Mouse (Mus musculus) neural tube, embryonic 14.5 days (tissue): ENCODE results near the gene Dnpep. TPM values are rescaled to one million over a fixed set of nuclear protein-coding genes. Genes with fewer than 3 reads are reported as not detected.

Experiments
- ATAC-seq: fragments of 200-750 bp; cut with Nextera tagmentation; 2 replicates; pipeline ENCODE4 v1.8.0; 2017; ENCODE audit warnings: low read depth, mild to moderate bottlenecking, moderate TSS enrichment, moderate library complexity
- H3K27ac ChIP-seq: fragments of 300-500 bp; sonication (generic); 2 replicates; pipeline ENCODE4 v1.5.1; 2014; ENCODE audit warnings: low read depth, mild to moderate bottlenecking, control low read depth, low read length, moderate library complexity, mixed read lengths
- H3K27me3 ChIP-seq: fragments of 300-500 bp; sonication (generic); 2 replicates; pipeline ENCODE4 v1.6.1; 2014; ENCODE audit warnings: low read length; ENCODE audit not compliant: control insufficient read depth, insufficient read depth
- H3K36me3 ChIP-seq: fragments of 300-500 bp; sonication (generic); 2 replicates; pipeline ENCODE4 v1.6.1; 2014; ENCODE audit warnings: low read length, mixed read lengths; ENCODE audit not compliant: control insufficient read depth, insufficient read depth
- H3K4me1 ChIP-seq: fragments of 300-500 bp; sonication (generic); 2 replicates; pipeline ENCODE4 v1.6.1; 2014; ENCODE audit warnings: low read length; ENCODE audit not compliant: control insufficient read depth, insufficient read depth
- H3K4me2 ChIP-seq: fragments of 300-500 bp; sonication (generic); 2 replicates; pipeline ENCODE4 v1.6.1; 2014; ENCODE audit warnings: mild to moderate bottlenecking, low read depth, low read length, control low read depth
- H3K4me3 ChIP-seq: fragments of 300-500 bp; sonication (generic); 2 replicates; pipeline ENCODE4 v1.5.1; 2014; ENCODE audit warnings: low read depth, low read length, control low read depth, mixed read lengths
- H3K9ac ChIP-seq: fragments of 300-500 bp; sonication (generic); replicated peaks from 2 replicates; pipeline ENCODE4 v1.6.1; 2014; ENCODE audit warnings: low read depth, mild to moderate bottlenecking, control low read depth, low read length, mixed read lengths
- H3K9me3 ChIP-seq: fragments of 300-500 bp; sonication (generic); 2 replicates; pipeline ENCODE4 v1.6.1; 2016; ENCODE audit warnings: low read length; ENCODE audit not compliant: control insufficient read depth
- WGBS: fragments of 180-500 bp; shearing (Covaris S2); extraction: QIAGEN DNeasy Blood & Tissue Kit; methylation state at CpG from one replicate; pipeline ENCODE4 v1.1.7; 2014; 5-methylcytosine and 5-hydroxymethylcytosine counted together
- polyA plus RNA-seq: library from polyadenylated mRNA; unstranded; fragments of >200 nt; fragmentation: Nextera tagmentation; extraction: Ambion mirVana; gene quantifications from 2 replicates; pipeline ENCODE4 v1.2.1, GENCODE M21; 2014

Gene Dnpep
- polyA plus RNA-seq, 1 experiment from 2014 or later, result 139 TPM

DNA sequence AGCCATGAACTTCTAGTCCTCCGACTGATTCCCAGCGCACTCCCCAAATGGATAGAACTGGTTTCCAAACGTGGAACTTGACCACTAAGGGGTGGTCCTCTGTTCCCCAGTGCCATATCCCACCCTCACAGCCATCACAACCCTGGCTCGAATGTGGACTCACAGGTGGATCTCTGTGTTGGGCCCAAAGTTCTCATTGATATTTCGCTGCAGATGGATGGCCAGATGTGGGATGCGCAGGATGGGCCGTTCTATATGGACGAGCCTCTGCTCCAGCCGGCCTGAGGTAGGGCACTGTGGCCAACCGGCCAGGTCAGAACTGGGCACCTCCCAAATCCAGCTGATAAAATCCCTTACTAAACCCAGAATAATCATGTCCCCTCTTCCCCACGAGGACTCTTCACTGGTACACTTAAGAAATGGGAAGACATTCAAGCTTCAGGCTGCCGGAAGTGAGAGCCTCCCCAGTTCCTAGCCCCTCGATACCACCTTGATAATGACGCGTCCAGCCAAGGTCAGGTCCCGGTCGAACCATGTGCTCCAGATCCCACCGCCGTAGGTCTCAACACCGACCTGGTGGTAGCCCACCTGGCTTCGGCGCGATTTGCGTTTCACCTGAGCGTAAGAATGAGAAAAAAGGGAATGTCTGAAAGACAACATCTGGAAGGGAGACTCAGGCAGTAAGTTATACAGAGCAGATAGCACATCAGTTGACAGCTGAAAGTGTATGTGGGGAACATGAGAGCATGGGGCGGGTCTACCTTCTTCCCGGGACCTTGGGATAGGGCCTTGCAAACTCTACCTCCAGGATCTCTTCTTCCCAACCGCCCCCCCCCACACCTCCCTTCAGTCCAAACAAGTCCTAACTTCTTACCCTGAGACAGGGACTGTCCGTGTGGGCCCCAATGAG is 2.1 kb downstream of the Dnpep start:
- no peak for ATAC-seq
- Histone ChIP-seq H3K36me3 (peaks cover 35% of the 10 kb centered on the region), H3K4me1 (peaks cover 8% of the 10 kb centered on the region; the same call in 1 of the 2 replicates), H3K4me3 (peak overlapping the region; percentile 72), H3K27me3 (no peaks in the 10 kb centered on the region), H3K9me3 (no peaks in the 10 kb centered on the region), H3K9ac (peak overlapping the region; percentile 68), H3K4me2 (peak overlapping the region; percentile 74), H3K27ac (no peak overlapping the region)
- WGBS, result 89% methylated on average over 29 of the region's 29 CpGs

DNA sequence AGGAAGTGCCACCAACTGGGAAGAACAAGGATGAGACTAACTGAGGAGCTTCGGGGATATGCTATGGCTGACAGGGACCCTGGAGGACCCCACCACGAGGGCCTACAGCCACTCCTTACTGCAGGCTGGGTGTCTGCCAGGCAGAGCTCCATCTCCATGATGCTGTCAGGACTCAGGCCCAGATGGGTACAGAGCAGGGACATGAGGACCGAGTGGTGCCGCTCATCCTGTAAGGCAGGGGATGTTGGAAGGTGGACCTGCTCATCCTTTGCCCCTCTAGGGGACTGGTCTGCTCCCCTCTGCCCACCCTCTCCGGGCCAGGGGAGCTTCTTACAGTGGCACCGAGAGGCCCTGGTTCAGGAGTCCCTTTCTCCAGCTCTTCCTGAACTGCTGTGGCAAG is 2.8 kb downstream of the Dnpep start:
- peaks cover 8% of the 10 kb centered on the region; the same call in 1 of the 2 replicates for H3K4me1 ChIP-seq
- H3K27me3 ChIP-seq, result no peaks in the 10 kb centered on the region
- H3K4me2 ChIP-seq, result no peak overlapping the region
- no peak overlapping the region for H3K9ac ChIP-seq
- no peak overlapping the region for H3K27ac ChIP-seq
- H3K9me3 ChIP-seq, result no peaks in the 10 kb centered on the region
- H3K4me3 ChIP-seq, result no peak overlapping the region
- peaks cover 38% of the 10 kb centered on the region for H3K36me3 ChIP-seq
- no peak for ATAC-seq
- 90% methylated on average over 6 of the region's 6 CpGs for WGBS

DNA sequence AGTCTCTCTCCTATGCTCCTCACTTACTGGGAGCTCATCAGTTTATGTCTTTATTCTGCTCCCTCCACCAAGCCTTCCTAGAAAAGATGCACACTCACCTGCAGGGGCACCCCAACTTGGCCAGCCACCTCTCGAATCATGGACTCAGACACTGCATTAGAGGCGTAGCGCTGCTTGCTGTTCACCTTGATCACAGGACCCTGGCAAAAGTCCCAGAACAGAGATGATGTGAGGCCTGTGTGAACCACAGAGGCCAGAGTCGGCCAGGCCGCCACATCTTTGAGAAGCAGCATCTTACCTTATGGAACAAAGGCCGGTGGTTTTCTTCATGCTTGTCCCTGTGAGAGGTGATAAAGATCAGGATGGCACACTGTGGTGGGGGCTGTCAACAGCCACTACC is 6.1 kb downstream of the Dnpep start:
- Histone ChIP-seq H3K9ac (no peak overlapping the region), H3K9me3 (no peaks in the 10 kb centered on the region), H3K27ac (no peak overlapping the region), H3K27me3 (no peaks in the 10 kb centered on the region), H3K4me1 (peaks cover 8% of the 10 kb centered on the region; the same call in 1 of the 2 replicates), H3K4me3 (no peak overlapping the region), H3K4me2 (no peak overlapping the region), H3K36me3 (peaks cover 53% of the 10 kb centered on the region)
- WGBS, result 98% methylated on average over 6 of the region's 6 CpGs
- no peak for ATAC-seq

DNA sequence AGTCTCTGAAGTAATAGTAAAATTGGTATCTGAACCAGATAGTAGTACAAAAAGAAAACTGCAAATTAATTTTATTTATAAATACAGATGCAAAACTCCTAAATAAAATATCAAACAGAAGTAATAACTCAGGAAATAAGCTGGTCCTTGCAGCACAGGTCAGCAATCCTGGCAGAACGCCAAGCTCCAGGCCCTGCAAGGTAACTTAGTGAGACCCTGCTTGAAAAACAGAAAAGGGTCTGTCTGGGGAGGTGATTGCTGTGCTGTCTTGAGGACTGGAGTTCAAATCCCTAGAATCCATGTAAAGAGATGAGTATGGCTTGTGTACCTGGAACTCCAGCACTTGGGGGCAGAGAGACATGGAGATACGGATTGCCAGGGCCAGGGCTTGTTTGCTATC is 13.1 kb downstream of the Dnpep start:
- Histone ChIP-seq H3K4me1 (no peaks in the 10 kb centered on the region), H3K27ac (no peak overlapping the region), H3K9ac (no peak overlapping the region), H3K9me3 (no peaks in the 10 kb centered on the region), H3K4me3 (no peak overlapping the region), H3K4me2 (no peak overlapping the region), H3K27me3 (no peaks in the 10 kb centered on the region), H3K36me3 (peaks cover 15% of the 10 kb centered on the region; the same call in 1 of the 2 replicates)
- 83% methylated on average over 2 of the region's 2 CpGs for WGBS
- ATAC-seq, result no peak

DNA sequence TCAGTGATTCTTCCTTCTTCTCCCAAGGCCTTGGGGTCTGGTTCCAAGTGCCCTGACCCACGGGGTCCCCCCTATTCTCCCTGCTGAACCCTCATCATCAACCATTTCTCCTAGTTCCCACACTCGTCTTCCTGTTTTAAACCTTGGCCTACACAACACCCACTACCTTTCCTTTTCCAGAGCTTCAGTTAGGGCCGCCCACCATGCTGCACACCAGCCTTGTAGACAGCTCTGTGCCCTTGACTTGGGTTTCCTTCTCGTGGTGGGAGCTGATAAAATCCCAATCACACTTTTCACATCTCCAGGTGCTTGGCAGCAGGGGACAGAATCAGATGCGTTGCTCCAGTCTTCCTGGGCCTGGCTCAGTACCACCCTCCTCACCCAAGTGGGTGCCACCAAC is 23.5 kb downstream of the Dnpep start:
- Histone ChIP-seq H3K27me3 (no peaks in the 10 kb centered on the region), H3K27ac (no peak overlapping the region), H3K9me3 (no peaks in the 10 kb centered on the region), H3K4me3 (no peak overlapping the region), H3K4me2 (no peak overlapping the region), H3K4me1 (peaks cover 11% of the 10 kb centered on the region), H3K36me3 (no peaks in the 10 kb centered on the region), H3K9ac (no peak overlapping the region)
- no peak for ATAC-seq
- 82% methylated on average over 5 of the region's 5 CpGs for WGBS

GRCm38 (mm10) chr1:75293331-75293701 is 24.5 kb downstream of the Dnpep start:
- no peak overlapping the region for H3K4me2 ChIP-seq
- H3K27ac ChIP-seq, result no peak overlapping the region
- no peaks in the 10 kb centered on the region for H3K36me3 ChIP-seq
- WGBS, result 83% methylated on average over 5 of the region's 5 CpGs
- H3K4me3 ChIP-seq, result no peak overlapping the region
- ATAC-seq, result no peak
- H3K4me1 ChIP-seq, result peaks cover 21% of the 10 kb centered on the region
- H3K9ac ChIP-seq, result no peak overlapping the region
- H3K9me3 ChIP-seq, result no peaks in the 10 kb centered on the region
- no peaks in the 10 kb centered on the region for H3K27me3 ChIP-seq

- H3K36me3 ChIP-seq, result no peaks in the 10 kb centered on the region
Measured at GRCm38 (mm10) chr1:75292476-75293330, 25.1 kb downstream of the Dnpep start.

DNA sequence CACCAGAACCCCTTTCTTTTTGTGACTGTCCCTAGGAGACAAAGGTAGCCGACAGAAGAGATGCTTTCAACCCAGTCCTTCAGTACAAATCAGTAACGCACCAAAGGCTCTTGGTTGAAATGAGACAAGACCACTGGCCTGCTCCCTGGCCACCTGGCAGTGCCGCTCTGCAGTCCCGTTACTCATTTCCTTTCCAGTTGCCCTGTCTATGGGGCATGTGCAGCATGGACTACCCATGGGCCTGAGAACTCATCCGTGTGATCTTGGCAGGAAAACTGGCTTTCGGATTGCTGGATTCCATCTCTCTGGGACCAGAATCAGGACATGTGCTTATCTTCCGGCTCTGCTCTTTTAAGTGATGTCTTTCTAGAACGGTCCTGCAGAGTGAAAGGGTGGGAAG is 26.5 kb downstream of the Dnpep start:
- H3K9me3 ChIP-seq, result no peaks in the 10 kb centered on the region
- WGBS, result 83% methylated on average over 8 of the region's 8 CpGs
- no peaks in the 10 kb centered on the region for H3K36me3 ChIP-seq
- H3K27ac ChIP-seq, result no peak overlapping the region
- no peak overlapping the region for H3K4me3 ChIP-seq
- no peak overlapping the region for H3K9ac ChIP-seq
- ATAC-seq, result no peak
- H3K27me3 ChIP-seq, result no peaks in the 10 kb centered on the region
- H3K4me1 ChIP-seq, result peaks cover 22% of the 10 kb centered on the region
- H3K4me2 ChIP-seq, result no peak overlapping the region

More at GRCm38 (mm10) chr1:75292476-75293330, 25.1 kb downstream of the Dnpep start:
- Histone ChIP-seq H3K9ac (no peak overlapping the region), H3K9me3 (no peaks in the 10 kb centered on the region), H3K27me3 (no peaks in the 10 kb centered on the region), H3K4me3 (no peak overlapping the region), H3K27ac (no peak overlapping the region), H3K4me2 (no peak overlapping the region), H3K4me1 (peaks cover 22% of the 10 kb centered on the region)
- ATAC-seq, result no peak
- 63% methylated on average over 12 of the region's 12 CpGs for WGBS

DNA sequence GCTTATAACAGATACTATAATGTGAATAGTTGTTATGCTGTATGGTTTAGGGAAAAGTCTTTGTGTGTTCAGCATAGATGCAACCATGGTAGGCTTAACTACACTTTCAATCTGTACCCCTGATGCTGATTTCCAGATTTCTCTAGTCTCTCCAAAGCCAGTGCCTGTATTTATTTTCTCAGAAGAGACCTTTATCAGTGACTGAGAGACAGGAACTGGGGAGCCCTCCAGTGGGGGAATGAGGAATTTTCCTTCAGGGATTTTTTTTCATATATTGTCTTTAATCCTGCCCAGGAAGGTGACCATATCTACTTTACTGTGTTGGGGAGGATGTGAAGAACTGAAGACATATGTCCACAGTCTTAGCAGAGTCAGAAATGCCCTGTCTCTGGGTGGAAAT is 27.2 kb downstream of the Dnpep start:
- H3K4me2 ChIP-seq, result no peak overlapping the region
- no peak for ATAC-seq
- H3K36me3 ChIP-seq, result no peaks in the 10 kb centered on the region
- H3K9ac ChIP-seq, result no peak overlapping the region
- peaks cover 22% of the 10 kb centered on the region for H3K4me1 ChIP-seq
- H3K4me3 ChIP-seq, result no peak overlapping the region
- no peaks in the 10 kb centered on the region for H3K9me3 ChIP-seq
- no peaks in the 10 kb centered on the region for H3K27me3 ChIP-seq
- no peak overlapping the region; the same call in 1 of the 2 replicates for H3K27ac ChIP-seq
